Mouse (Mus musculus) testis, adult 2 months (tissue): ENCODE data around the gene Oxsm.

Experiments used
- CTCF ChIP-seq: fragments of 200-500 bp; IDR thresholded peaks from 2 replicates; pipeline ENCODE4 v1.5.1; 2012; ENCODE audit warnings: low read depth, mild to moderate bottlenecking, inconsistent platforms, low read length, moderate library complexity; ENCODE audit not compliant: control insufficient read depth, insufficient read depth, insufficient replicate concordance
- POLR2A ChIP-seq: fragments of 200-500 bp; IDR thresholded peaks from 2 replicates; pipeline ENCODE4 v1.6.1; 2012; ENCODE audit warnings: low read depth, mild to moderate bottlenecking, inconsistent platforms, low read length, moderate library complexity; ENCODE audit not compliant: control insufficient read depth

- TF ChIP-seq CTCF (no peak), POLR2A (no peak)
Measured at GRCm38 (mm10) chr14:16207722-16208121, 41.9 kb downstream of the Oxsm start.
